Mouse (Mus musculus) adrenal gland, postnatal 0 days (tissue): ENCODE measurements around the gene Treml2. TPM values are rescaled to one million over a fixed set of nuclear protein-coding genes. Genes with fewer than 3 reads are reported as not detected.

Source experiments
- polyA plus RNA-seq: library from polyadenylated mRNA; unstranded; fragments of >200 nt; fragmentation: Nextera tagmentation; extraction: Ambion mirVana; gene quantifications from 2 replicates; pipeline ENCODE4 v1.2.1, GENCODE M21; 2015

The Treml2 gene
- polyA plus RNA-seq, result 0.06 and 0.39 TPM in 2 replicates

DNA sequence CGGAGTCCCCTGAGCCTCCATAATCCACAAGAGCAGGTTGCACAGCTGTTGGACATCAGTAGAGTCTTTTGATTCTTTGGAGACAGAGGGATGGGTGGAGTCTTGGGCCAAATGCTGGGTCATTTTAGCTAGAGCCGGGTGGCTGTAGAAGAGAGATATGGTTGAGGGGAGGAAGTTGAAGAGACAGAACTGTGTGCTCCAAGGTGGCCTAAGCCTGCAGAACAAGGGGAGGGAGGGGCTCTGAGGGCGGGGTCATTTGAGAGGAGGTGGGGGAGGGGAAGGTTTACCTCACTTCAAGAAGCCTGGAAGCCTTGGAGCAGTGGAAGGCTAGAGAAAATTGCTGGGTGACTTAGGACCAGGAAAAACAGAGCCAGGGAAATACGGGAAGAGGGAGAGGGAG is at the start of gene Treml2:
Gene Treml2, plus strand, starts transcription at position 296 of the 400 bp plus-strand sequence.

DNA sequence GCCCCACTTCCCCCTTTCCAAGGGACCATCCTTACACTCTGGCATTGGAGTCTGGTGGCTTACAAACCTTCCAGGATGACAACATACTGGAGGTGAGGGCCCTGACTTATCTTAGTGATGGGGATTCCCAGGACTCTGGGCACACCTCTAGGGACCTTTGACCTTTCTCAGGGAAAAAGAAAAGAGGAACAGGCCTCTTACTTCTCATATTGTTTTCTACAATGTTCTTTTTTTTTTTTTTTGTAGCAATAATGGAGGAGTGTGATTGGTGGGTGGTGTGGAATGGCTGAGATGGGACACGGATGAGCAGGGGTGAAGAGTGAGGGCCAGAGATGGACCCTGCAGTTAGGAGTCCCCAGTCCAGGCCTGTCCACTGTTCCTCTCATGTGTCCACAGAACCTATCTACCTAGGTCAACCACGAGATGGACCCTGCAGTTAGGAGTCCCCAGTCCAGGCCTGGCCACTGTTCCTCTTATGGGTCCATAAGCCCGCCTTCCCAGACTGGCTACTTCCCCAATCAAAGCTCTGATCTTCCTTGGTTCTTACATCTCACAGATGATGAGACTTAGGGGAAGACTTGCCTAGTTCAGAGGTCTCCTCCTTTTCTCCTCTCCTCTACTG is 35.4 kb upstream of the Treml2 start, which contains the start of gene Treml4:
Gene Treml4, plus strand, starts transcription at position 555 of the 622 bp plus-strand sequence.

DNA sequence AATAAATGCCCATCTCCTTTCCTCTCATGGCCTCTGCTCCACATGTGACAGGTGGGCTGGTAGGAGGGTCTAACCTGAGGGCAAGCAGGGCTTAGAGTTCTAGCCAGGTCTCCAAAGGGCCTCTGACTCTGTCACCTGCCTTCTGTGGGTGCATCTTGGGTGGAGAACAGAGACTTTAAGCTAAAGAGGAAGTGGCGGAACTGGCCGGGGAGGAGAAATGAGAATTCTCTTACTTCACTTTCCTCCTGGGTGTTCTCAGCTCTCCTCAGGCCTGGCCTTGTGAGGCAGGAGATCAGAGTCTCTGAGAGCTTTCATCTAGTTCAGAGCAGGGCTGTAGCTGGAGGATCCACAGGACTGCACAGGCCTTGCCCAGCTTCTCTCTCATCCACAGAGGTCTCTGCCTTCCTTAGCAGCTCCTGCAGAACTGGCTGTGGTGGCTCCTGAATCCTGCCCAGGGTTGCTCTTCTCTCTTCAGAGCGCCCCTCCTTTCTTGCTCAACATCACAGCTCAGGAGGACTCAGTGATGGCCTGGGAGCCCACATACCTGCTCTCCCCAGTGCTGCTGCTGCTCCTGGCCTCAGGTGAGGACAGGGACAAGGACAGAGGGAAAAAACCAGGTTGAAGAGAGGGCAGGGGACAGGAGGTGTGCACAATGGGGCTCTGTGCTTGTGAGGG is 16.7 kb downstream of the Treml2 start, which contains the start of gene B430306N03Rik:
Gene B430306N03Rik, plus strand, starts transcription at position 237 of the 675 bp plus-strand sequence.

DNA sequence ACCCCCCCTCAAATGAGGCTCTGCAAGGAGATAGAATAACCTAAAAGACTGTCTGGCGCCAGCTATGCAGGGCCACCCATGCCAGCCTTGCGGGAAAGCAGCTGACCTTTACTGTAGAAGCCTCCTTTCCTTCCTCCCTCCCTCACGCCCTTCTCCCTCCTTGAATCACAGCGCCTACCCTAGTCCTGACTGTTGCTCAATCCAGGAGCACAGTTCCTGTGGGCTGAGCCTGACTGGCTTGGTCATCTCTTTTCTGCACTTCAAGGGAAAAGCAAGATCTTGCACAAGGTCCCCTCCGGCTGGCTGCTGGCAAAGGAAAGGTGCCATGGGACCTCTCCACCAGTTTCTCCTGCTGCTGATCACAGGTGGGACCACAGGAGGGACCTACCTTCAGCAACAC is 46.9 kb downstream of the Treml2 start, which contains the start of gene Trem2:
Gene Trem2, plus strand, starts transcription at position 171 of the 400 bp plus-strand sequence.

DNA sequence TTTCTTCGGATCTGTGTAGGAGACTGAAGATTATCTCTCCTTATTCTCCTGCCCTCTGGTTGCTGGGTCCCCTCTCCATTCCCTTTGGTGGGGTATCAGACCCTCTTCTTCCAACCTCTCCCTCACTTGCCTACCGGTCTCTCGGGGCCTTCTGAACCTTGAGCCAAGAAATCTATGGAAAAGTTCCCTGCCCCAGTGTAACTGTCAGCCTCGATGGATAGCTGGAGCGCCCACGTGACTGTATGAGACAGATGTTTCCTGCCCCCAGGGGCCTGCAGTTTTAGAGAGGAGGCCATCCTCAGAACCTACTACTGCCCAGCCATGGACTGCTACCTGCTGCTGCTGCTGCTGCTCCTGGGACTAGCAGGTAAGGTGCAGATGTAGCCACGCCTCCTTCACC is 60.3 kb downstream of the Treml2 start, which contains the start of gene Treml1:
Gene Treml1, plus strand, starts transcription at position 301 of the 400 bp plus-strand sequence.

Other genes with a start within 250 kb of the Treml2 start
- not detected in 2 replicates for gene 1700067P10Rik, start 210.2 kb upstream of the Treml2 start, polyA plus RNA-seq
- gene 9830107B12Rik, start 153.2 kb upstream of the Treml2 start, polyA plus RNA-seq, result 0.09 and 0.11 TPM in 2 replicates
- 0.72 and 1.1 TPM in 2 replicates for gene A530064D06Rik, start 132.2 kb upstream of the Treml2 start, polyA plus RNA-seq
- gene Trem1, start 66.7 kb upstream of the Treml2 start, polyA plus RNA-seq, result 0.28 and 0.33 TPM in 2 replicates
- 0.38 and 0.46 TPM in 2 replicates for gene Trem3, start 51.7 kb upstream of the Treml2 start, polyA plus RNA-seq
- 1.1 and 1.4 TPM in 2 replicates for gene Treml4, start 35.2 kb upstream of the Treml2 start, polyA plus RNA-seq
- 0.82 and 0.83 TPM in 2 replicates for gene B430306N03Rik, start 16.6 kb downstream of the Treml2 start, polyA plus RNA-seq
- 11.2 and 11.9 TPM in 2 replicates for gene Trem2, start 46.9 kb downstream of the Treml2 start, polyA plus RNA-seq
- gene Treml1, start 60.4 kb downstream of the Treml2 start, polyA plus RNA-seq, result 0.68 and 0.82 TPM in 2 replicates
- 3.6 TPM in 2 replicates for gene Nfya, start 110.4 kb downstream of the Treml2 start, polyA plus RNA-seq
- gene Oard1, start 110.5 kb downstream of the Treml2 start, polyA plus RNA-seq, result 62.8 and 63.9 TPM in 2 replicates
- gene Apobec2, start 133.4 kb downstream of the Treml2 start, polyA plus RNA-seq, result 0.85 and 4.3 TPM in 2 replicates
- gene Tspo2, start 152.0 kb downstream of the Treml2 start, polyA plus RNA-seq, result 4.0 and 5.0 TPM in 2 replicates
- 0.12 TPM in 1 of 2 replicates, not detected in the other for gene Unc5cl, start 155.4 kb downstream of the Treml2 start, polyA plus RNA-seq